Mouse (Mus musculus): ENCODE data around the gene Kng1.

DNA sequence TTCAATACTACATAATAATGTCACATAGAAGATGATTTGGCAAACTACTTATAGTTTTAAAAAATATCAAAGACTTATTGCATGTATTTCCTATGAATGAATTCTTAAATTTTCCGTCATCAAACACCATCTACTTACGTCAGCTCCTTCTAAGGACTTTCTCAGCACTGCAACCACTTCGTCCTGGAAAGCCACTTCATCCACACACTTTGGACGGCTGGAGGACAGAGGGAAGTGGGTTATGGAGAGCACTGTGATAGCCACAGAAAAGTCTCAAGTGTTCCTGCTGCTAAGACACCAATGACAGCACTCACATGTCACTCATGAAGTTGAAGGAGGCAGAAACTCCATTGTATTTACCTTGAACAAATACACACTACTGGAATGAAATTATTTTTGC lies 66.7 kb downstream of the Kng1 start:
- TF ChIP-seq POLR2A (IDR thresholded peaks at IDR 0.05; ENCODE audit: insufficient read length, low read depth) = no peak
- no peak for TF ChIP-seq MYOD1 (IDR thresholded peaks at IDR 0.05; ENCODE audit: control insufficient read depth in 1 of 3, insufficient read length in 2 of 3, low read depth in 2 of 3)
- TF ChIP-seq CEBPB (IDR thresholded peaks at IDR 0.05; ENCODE audit: insufficient read depth, poor library complexity, severe bottlenecking) = no peak
- no peak for TF ChIP-seq POLR2AphosphoS2 (IDR thresholded peaks at IDR 0.05; ENCODE audit: insufficient read length, low read depth)
- TF ChIP-seq USF1 (IDR thresholded peaks at IDR 0.05; ENCODE audit: low read depth) = no peak
- TF ChIP-seq TCF12 (IDR thresholded peaks at IDR 0.05; ENCODE audit: insufficient read depth, poor library complexity, severe bottlenecking) = no peak
